Mouse (Mus musculus) kidney, adult 9 months (tissue): Measurements from ENCODE around the gene Trappc6a.

Experiments used
- DNase-seq: peaks from one replicate; pipeline ENCODE4 v3.0.0; 2022

Trappc6a gene

DNA sequence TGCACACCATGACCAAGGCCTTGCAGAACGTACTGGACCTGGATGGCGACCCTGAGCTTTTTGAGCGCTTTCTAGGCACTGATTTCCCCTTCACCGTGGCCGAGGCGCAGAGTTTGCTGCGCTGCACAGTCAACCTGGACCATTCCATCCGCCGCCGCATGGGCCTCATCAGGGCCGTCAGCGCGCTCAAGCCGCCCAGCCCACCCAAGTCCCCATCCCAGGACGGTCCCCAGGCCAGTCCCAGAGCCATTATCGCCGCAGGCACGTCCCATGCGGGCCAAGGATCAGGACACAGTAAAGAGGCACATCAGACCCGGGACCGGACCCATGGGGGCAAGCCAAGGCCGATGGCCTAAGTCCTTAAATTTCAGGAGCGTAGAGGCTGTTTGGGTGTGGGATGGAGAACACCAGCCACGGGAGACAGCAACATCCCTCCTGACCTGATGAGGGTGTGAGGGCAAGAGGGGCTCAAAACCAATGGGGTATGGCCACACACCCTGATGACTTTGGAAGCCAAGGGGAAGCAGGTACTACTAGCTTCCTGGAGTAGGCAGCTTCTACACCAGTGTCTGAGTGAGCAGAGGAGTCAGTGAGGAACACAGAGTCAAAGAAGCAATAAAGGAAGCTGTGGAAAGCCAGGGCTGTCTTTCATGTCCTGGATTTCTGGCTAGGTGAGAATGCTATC is 16.4 kb downstream of the Trappc6a start:
- no peak for DNase-seq

DNA sequence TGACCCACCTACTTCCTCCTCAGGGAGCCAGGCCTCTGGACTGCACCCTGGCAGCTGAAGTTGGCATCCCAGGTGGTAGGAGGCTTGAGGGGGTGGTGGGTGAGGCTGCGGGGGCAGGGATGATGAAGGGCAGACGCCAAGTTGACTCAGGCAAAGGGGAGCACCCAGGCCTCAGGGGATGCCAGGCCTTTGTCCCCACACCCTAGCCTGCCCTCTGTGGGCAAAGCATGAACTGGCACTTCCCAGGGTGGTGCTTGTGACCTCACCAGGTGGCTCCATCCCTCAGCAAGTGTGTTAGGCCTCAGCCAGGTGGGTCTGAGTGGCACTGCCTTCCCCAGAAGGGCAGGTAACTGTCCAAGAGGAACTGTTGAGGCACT is 16.9 kb downstream of the Trappc6a start:
- no peak for DNase-seq

DNA sequence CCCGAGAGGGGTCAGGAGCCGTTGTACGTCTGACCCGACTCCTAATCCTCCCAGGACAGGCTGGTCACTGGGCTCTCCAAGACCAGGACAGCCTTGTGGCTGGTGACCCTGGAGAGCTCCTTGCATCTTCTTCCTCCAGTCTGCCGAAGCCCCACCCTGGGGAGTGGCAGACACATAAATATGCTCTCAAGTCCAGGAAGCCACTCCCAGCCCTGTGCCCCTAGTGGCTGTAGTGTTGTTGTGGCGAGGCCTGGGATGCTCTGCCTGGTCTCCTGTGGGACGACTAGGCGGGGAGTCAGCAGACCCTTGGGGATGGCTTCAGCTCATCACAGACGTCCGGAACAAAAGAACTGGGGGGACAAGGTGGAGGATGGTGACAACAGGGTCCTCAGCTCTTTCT is 22.9 kb downstream of the Trappc6a start:
- no peak for DNase-seq

DNA sequence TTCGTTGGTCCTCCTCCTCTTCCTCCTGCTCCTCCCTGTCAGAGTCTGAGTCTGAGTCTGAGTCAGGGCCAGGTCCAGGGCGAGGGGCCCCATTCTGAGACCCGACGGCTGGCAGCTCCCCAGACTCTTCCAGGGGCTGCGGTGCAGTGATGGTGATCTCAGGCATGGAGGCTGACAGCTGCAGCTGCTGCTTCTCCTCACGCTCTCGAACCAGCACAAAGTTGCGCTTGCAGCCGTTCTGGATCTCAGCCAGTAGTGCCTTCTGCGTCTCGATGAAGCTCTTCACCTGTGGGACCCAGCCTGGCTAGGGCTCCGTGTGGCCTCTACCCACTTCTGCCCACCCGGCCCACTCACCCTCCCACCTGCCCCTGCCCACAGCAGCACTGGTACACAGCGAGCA is 24.0 kb downstream of the Trappc6a start:
- DNase-seq, result no peak

DNA sequence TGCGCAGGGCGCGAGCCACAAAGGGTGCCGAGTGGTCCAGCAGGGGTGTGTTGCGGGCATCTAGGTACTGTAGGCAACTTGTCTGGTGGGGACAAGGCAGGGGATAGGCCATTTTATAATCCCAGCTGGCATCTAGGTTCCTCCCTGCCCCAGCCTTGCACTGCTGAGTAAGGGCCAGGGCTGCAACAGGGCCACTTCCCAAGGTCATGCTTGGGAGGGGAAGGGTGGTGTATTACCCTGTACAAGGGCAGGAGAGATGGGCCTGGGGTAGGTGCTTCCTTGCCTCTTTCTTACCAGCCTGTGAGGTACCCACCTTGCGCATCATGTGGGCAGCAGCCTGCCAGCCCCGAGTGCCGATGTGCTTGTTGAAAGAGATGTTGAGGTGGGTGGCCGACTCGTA is 26.5 kb downstream of the Trappc6a start:
- no peak for DNase-seq

DNA sequence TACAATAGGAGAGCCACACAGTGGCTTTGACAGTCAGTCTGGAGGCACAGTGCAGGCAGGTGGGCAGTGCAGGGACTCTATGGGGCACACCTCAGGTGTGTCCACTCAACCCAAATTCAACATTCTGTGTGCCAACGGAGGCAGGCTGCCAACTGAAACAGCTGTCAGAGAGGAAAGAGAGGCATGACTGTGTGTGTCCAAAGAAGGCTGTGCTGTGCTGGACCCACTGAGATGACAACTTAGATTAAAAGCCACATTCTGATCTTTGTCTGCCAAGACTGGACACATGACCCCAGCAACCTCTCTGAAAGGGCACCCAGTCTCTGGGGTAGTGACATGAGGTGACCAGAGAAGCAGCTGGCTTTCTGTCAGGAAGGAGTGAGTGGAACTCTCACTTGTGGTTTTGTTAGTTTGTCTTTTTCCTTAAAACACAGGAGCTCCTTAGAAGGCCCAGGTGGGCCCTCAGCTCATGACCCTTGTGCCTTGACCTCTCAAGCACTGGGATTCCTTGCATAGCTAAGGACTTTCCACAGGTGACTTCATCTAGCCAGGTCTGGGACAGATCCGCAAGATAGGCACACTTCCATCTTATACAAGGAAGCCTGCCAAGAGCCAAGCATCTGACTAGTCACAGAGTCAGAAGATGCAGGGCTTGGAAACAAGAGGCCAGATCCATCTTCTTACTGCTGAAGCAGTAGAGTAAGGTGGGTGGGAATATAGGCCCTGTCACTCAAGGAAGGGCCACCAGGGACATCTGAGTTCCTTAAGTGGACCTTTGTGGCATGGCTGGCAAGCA is 32.8 kb downstream of the Trappc6a start:
- DNase-seq, result peak; percentile 31

DNA sequence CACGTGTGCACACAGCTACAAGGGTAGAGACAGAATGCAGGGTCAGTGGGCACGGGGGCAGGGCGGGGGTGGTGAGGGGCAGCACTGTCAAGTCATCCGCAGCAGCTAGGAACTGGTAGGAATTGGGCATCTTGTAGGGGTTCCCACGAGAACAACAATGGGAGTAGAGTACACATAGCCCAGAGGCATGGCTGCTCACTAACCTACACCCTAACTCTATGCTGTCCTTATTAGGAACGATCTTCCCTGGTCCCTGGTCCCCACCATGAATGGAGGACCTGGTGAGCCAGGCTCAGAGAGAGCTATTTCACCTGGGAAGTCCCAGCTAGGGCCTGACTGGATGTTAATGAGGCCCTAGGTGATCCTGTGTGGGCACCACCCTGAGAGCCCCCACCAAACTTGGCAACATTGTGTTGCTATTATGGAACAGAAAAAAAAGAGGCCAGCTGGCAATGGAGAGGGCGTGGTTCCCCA is 33.5 kb downstream of the Trappc6a start:
- DNase-seq, result no peak

DNA sequence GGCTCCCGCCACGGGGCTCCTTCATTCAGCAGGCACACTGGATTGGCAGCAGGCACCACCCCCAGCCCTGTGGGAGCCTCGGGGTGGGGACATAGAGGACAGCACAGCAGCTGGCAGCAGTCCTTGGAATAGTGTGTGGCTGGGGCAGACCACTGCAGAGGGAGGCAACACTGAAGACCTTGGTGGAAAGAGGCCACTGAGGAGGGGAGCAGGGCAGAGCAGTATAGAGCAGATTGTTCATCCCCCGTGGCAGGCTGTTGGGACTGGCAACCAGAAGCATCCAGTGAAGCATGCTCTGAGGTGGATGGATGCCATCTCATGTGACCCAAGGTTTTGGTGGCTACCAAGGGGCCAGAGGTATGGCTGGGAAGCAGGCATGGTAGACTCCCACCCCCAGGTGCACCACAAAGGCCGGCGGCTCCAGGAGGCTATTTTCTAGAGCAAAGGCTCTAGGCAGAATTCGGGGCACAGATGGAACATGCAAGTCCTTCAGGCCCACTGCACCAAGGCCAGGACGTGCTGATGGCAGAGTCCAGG is 34.0 kb downstream of the Trappc6a start:
- DNase-seq, result peak; percentile 28

DNA sequence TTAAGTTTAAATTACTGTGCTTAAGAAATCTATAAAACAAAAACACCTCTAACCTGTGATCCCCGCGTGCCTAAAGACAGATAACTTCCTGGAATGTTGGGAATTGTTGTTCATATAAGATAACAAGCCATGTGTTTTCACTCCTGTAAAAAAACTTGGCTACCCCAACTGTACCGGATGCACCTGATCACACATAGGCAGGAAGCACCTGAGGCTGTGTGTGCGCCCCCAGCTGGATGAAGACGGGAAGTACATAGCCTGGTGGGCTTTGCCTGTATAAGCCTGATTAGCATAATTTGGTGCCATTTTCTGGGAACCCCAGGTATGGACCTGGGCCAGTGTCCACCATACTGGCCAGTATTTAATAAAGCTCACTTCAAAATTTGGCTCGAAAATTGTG is 35.4 kb downstream of the Trappc6a start:
- no peak for DNase-seq

DNA sequence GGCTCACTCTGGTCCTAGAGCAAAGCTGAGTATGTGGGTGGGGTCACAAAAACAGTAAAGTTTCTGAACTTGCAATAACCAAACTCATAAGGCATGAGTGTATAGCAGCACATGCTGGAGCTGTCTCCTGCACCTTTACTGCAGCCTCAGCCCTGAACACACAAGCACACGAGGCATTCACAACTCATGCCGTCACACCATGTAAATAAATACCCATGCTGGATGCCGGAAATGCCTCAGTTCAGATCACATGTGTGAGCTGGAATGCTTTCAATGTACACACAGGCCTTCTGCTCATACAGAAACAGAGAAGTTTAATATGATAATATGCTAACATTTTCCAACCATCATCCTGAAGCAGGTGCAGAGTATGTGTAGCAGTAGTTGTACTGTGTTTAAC is 37.8 kb downstream of the Trappc6a start:
- no peak for DNase-seq

DNA sequence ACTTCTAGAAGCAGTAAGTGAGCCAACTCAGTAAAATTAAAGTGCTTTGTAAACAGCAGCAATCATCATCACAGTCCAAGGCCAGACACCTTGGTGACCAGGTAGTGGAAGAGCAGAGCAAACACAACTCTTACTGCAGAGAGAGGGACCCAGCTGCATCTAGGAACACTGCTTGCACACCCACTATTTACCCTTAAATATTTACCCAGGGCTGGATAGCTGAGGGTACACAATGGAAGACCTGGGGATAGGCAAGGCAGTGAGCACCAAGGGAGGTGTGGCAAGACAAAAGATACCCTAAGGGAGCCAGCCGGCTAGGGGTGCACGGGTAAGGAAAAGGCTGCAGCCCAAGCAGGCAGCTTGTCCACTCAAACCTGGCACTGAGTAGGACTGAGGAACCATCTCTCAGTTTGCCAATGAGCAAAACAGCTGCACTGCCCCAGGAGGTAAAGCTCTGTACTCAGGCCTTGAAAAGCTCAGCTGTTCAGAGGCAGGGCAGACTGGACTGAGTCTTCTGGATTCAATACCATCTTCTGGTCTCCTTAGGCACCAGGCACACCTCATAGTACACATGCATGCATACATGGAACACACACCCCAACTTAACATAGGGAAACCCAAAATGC is 39.3 kb downstream of the Trappc6a start:
- DNase-seq, result no peak

DNA sequence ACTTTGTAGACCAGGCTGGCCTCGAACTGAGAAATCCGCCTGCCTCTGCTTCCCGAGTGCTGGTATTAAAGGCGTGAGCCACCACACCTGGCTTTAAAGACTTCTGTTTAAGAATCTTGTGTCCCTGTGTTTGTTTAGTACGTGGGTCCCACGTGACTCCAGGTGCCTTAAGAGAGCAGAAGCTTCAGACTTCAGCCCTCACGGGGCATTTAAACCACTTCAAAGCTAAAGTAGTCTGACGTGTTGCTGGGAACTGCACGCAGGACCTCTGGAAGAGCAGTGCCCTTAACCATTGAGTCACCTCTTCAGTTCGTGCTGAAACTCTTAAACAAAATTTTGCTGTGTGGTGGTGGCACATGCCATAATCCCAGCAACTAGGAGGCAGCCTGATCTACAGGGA is 41.2 kb downstream of the Trappc6a start:
- DNase-seq, result no peak

DNA sequence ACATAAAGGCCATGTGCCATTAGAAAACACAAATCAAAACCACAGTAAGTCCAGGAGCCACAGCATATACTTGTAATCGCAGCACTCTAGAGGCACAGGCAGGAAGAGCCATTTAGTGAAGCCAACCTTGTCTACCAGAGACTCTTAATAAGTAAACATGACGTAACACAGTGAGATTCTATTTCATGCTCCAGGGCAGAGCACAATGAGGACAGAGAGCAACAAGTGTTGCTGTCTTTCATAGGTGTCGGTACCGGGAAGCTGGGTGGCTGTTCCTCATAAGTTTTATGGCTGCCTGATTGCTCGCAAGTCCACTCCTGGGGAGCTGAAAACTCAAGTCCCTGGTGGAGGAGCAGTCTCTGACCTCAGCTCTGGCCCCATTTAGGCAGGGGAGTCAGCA is 43.4 kb downstream of the Trappc6a start:
- DNase-seq, result no peak

DNA sequence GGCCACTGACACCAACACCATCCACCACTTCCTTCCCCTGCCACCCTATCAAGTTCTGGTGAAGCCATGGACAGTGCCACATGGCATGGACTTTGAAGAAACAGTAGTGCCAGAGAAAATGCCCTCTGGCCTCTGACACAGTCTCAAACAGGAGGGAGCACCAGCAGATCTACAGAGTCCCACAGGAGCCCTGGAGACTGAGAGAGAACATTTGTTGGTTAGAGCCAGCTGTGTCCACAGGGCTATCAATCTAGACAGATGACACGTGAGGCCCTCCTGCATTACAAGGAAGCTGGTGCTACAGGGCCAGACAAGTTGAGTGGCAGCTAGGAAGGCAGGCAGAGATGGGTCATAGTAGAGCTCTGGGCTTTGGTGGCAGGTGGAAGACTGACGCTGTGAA is 44.2 kb downstream of the Trappc6a start:
- no peak for DNase-seq

DNA sequence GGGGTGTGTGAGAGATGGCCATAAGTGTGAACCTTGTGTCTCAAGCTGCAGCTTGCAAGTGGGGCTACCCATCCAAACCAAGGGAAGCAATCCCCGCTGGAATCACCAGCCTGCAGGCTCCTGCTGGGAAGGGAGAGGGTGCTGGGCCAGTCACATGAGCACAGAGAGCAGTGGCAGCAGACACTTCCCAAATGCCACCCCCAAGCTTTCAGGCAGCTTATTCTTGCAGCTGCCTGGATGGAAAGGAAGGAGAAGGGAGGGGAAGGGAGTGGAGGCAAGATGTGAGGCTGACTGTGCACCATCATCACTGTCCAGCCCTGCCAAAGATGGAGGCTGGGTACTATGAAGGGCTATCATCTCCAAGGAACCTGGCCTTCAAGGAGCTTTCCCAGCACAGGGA is 46.0 kb downstream of the Trappc6a start:
- DNase-seq, result no peak

DNA sequence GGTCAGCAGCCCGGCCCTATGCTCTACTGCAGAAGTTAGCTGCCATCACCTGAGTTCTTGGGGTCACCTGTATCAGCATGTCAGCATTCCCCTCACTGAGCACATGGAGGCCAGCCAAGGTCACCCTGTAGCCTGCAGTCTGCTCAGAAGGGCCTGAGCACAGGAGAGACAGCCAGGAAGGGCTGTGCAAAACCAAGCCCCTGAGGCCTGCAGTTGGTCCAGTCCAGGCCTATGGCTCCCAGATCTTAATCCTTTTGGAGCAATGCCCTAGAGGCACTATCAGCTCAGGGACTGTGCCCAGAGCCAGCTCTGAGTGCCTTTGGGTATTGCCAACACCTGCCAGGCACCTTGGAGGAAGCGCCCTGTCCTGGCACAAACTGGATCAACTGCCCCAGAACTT is 48.9 kb downstream of the Trappc6a start:
- peak; percentile 55 for DNase-seq

DNA sequence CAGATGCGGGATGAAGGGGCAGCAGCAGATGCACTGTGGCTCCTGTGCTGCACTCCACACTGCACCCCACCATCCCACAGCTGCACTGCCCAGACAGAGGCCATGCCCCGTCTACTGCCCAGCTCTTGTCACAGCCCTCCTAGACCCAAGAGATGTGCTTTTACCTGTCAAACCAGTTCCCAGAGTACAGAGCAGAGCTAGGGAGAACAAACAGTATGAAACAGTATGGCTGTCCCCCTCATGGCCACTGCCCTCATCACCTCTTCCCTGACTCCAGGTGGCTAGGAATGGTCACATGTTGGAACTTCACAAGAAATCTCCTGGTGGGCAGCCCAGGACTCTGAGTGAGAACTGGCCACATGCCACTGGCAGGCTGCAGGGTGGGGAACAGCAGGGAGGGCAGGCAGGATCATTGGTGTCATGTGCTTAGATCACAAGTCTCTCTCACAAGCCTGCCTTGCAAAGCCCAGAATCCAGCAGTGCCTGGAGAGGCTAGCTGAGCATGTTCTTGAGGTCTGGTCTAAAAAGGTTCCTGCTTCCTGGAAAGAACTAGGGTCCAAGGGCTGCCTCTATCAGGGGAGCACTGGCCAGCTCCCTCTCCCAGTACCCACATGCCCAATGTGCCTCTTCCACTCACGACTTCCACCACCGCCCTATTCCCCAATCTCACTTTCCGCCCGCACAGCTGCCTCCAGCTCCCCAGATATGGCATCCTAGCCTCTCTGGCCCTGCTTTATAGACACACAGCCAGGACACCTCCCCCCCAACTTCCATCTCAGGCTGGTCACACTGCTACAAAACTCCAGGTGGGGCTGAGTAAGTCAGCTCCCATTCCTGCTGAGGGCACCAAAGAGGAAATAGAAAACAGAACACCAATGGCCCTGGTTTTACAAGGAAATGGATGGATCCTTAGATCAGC is 50.0 kb downstream of the Trappc6a start:
- DNase-seq, result no peak

DNA sequence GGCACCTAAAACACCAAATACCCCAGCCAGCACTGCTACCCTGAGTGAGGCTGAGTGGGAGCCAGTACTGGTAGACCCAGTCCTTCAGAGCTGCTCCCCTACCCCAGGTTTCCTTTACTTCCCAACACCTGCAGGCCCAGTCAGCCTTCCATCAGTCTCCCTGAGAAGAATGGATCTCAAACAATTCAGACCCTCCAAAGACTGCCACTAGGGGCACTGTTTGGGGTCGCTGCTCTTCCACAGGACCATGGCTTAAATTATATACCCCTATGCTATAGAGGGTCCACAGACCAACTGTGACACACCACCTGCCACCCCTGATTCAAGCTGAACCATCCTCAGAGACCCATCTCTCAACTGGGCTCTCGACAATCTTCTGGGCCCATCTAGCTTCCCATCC is 50.8 kb downstream of the Trappc6a start:
- no peak for DNase-seq

DNA sequence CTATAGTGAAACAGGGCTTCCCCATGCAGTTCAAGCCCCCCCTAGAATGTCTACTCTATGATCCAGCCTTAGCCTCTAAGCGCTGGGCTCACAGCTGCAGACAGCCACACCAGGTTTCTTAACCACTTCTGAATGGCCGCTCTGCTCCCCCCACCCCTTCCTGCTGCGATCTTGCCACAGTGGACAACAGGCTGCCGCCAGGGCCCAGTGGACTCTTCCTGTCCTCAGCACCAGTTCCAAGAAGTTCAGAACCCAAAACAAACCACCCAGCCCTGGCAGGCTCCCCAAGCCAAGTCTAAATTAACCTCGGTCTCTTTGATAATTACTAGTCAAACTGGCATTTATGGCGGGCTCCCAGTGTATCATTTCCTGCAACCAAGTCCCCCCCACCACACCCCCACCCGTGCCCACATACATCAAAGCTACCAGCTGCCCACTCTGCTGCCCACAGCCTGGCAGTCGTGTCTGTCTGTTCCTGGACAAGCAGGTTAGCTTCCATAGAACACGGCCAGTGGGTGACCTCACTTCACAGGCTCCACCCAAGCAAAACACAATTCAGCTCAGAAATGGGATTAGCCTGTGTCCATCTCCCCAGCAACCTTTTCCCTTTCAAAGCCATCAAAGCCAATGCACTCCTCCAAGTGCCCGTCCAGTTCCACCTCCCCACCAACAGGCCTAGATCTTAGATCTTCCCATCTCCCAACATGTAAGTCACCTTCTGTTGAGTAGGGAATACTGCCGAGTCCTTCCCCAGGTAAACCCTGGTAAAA is 52.5 kb downstream of the Trappc6a start:
- DNase-seq, result no peak

DNA sequence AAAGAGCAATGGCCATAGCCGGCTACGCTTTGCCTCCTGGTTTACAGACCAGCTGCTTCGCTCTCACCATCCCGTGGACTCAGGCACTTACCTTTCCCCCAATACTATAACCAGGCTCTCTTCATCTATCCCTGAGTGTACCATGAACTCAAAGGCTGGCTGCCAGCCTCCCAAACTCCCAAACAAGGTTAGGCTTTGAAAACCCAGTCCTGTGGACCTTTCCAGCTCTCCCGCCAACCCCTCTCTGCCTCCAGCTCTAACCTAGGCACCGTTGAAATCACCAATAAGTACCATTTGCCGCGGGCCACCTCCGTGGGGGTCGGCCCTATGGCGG is 53.2 kb downstream of the Trappc6a start:
- DNase-seq, result peak; percentile 66

DNA sequence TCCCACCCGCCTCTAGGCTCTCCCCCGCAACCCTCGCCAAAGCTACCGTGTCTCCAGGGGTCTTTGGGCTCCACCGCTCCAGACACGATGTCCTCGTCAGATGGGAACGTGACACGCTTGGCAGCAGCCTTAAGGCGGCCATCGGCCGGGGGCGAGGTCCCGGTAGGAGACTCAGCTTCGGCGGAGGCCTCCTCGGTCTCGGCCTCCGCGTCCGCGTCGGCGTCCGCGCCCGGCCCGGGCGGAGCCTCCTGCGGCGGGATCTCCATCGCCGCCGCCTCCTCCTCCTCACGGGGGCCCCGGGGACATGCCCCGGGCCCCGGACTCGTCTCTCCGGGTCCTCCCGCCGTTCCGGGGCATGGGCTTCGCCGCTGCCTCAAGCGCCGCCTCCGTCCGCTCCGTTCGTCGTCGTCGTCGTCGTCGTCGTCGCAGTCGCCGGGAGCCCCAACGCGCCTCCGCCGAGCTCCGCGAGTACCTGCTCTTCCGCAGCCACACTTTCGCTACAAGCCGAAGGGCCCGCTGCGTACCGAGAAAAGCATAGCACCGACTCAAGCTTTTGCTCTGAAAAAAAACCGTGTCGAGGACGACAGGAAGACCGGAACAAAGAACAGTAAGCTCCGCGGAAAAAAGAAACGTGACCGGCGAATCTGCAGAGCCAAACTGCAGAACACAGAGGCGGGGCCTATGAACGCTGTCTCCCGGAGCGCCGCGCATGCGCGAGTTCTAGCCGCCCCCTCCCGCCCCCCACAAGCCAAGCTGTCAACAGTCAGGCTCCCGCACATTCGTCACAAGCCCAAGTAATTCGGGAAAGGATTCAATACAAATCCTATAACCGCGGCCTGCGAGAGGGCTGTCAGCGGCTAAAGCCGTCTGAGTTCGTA is 53.8 kb downstream of the Trappc6a start:
- DNase-seq, result peak; percentile 87
